ENCODE assay signal across 13 mouse cellular contexts in the genomic region with DNA sequence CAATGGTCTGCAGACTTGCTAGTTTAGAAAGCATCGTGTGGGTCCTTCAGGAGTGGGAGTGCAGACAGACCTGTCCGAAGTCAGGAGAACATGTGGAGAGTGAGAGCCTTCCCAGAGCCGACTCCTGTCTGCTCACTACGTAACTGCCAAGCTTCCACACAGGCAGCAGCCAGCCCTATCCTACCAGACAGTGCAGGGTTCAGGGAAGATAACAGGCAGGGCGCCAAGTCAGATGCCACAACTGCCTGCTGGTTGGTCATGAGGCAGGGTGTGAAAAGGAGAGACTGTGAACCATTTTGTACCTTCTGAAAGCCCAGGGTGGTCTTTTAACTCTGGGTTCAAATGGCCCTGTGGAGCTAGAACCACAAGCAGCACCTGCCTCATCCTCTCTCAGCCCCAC. TPM values are rescaled to one million over a fixed set of nuclear protein-coding genes. Genes with fewer than 3 reads are reported as not detected.
DNase-seq lines count a peak whose midpoint lies in the region; ATAC-seq lines count a peak whose summit lies in the region.
"Had no signal": no experiment of that assay in that cellular context is flagged by ENCODE, and none has a peak within 500 bp of the region (broad histone marks: within the 10 kb centered on the region; RNA-seq: fewer than 3 reads in every experiment).

No protein-coding gene starts in this region.

- H3K4me2 ChIP-seq in forebrain, embryonic 15.5 days (replicated peaks) = no peak overlapping the region

- no peak overlapping the region for H3K9ac ChIP-seq in forebrain, embryonic 15.5 days (replicated peaks)

- ATAC-seq in forebrain, embryonic 15.5 days (replicated peaks) = no peak

- H3K36me3 ChIP-seq in heart, embryonic 10.5 days = peaks cover 32% of the 10 kb centered on the region
- peaks cover 2% of the 10 kb centered on the region; the same call in 1 of the 2 replicates for H3K36me3 ChIP-seq in forebrain, embryonic 15.5 days

- H3K4me1 ChIP-seq in heart, embryonic 10.5 days = peaks cover 15% of the 10 kb centered on the region
- H3K4me1 ChIP-seq in forebrain, embryonic 15.5 days = peaks cover 26% of the 10 kb centered on the region

- 67% methylated on average over 5 of the region's 5 CpGs for WGBS in heart, embryonic 10.5 days
- 80% methylated on average over 5 of the region's 5 CpGs for WGBS in forebrain, embryonic 15.5 days

- peak; percentile 67 to 71 for DNase-seq in heart, adult 18-20 months
- no peak for DNase-seq in heart, embryonic 10.5 days (ENCODE audit: low spot score)
- DNase-seq in Muller cell, postnatal 12 days (ENCODE audit: inconsistent ontology term) = peak; percentile 58
- peak; percentile 46 for DNase-seq in heart, adult 8-10 months (ENCODE audit: low spot score)
- DNase-seq in liver = peak; percentile 74
- no peak for DNase-seq in thymus, postnatal 10 days (ENCODE audit: low spot score in 2 of 2)
- no peak for DNase-seq in thymus, postnatal 14 days
- DNase-seq: adrenal gland, postnatal 10 days had no signal

- H3K27ac ChIP-seq in heart, embryonic 10.5 days = no peak overlapping the region
- H3K27ac ChIP-seq in forebrain, embryonic 15.5 days (replicated peaks) = no peak overlapping the region
- H3K27ac ChIP-seq: forebrain, embryonic 10.5 days; macrophage had no signal

- H3K4me3 ChIP-seq in heart, embryonic 10.5 days = no peak overlapping the region
- no peak overlapping the region for H3K4me3 ChIP-seq in forebrain, embryonic 15.5 days
- H3K4me3 ChIP-seq: forebrain, embryonic 10.5 days had no signal

- H3K27me3 ChIP-seq in heart, embryonic 10.5 days (ENCODE audit: insufficient read depth, poor library complexity, severe bottlenecking) = no peaks in the 10 kb centered on the region
- H3K27me3 ChIP-seq in forebrain, embryonic 15.5 days = no peaks in the 10 kb centered on the region
- H3K27me3 ChIP-seq: CH12.LX had no signal

- H3K9me3 ChIP-seq in heart, embryonic 10.5 days = no peaks in the 10 kb centered on the region
- no peaks in the 10 kb centered on the region for H3K9me3 ChIP-seq in forebrain, embryonic 15.5 days
- H3K9me3 ChIP-seq: forebrain, embryonic 10.5 days had no signal

RNA-seq across cellular contexts. Expression of gene Oat, which starts 6.1 kb away (rescaled TPM):
- total RNA-seq in heart, adult 18-20 months (2021) = 100 to 1,000 TPM; 174 to 186 TPM
- polyA plus RNA-seq in heart, embryonic 10.5 days (2016; fragmentation: Nextera tagmentation; extraction: Ambion mirVana) = 148 and 160 TPM in 2 replicates
- total RNA-seq in heart, adult 8-10 months (2022) = 100 to 1,000 TPM; 179 to 196 (median 187) TPM
- polyA plus RNA-seq in forebrain, embryonic 15.5 days (2015; fragmentation: Nextera tagmentation; extraction: Ambion mirVana) = 118 TPM in 2 replicates

RNA-seq across cellular contexts. Expression of gene Nkx1-2, which starts 29.4 kb away (rescaled TPM):
- not detected for total RNA-seq in heart, adult 18-20 months (2021)
- polyA plus RNA-seq in heart, embryonic 10.5 days (2016; fragmentation: Nextera tagmentation; extraction: Ambion mirVana) = not detected in 2 replicates
- not detected for total RNA-seq in heart, adult 8-10 months (2022)
- 0.05 TPM in 1 of 2 replicates, not detected in the other for polyA plus RNA-seq in forebrain, embryonic 15.5 days (2015; fragmentation: Nextera tagmentation; extraction: Ambion mirVana)
- total RNA-seq: layer of hippocampus, adult 18-20 months had no signal
- polyA plus RNA-seq: macrophage had no signal

RNA-seq across cellular contexts. Expression of gene Lhpp, which starts 40.4 kb away (rescaled TPM):
- 10 to 100 TPM; 14.3 to 16.4 TPM for total RNA-seq in heart, adult 18-20 months (2021)
- 17.4 and 19.3 TPM in 2 replicates for polyA plus RNA-seq in heart, embryonic 10.5 days (2016; fragmentation: Nextera tagmentation; extraction: Ambion mirVana)
- 10 to 100 TPM; 14.4 to 18.0 (median 16.6) TPM for total RNA-seq in heart, adult 8-10 months (2022)
- 23.1 and 25.7 TPM in 2 replicates for polyA plus RNA-seq in forebrain, embryonic 15.5 days (2015; fragmentation: Nextera tagmentation; extraction: Ambion mirVana)

Comparison
In these comparisons a context has a peak if more than half of its experiments do, and no peak if none do; other contexts are left out.
1. DNase-seq: peak in heart, adult 18-20 months (2 of 2), Muller cell, postnatal 12 days (single experiment), heart, adult 8-10 months (single experiment) and liver (single experiment); none in heart, embryonic 10.5 days (single experiment), thymus, postnatal 10 days (0 of 2) and thymus, postnatal 14 days (single experiment).